Mouse (Mus musculus) liver, adult 2 months (tissue): ENCODE measurements around the gene Add1. TPM values are rescaled to one million over a fixed set of nuclear protein-coding genes. Genes with fewer than 3 reads are reported as not detected.

ENCODE experiments used
- DNase-seq: peaks from one replicate; pipeline ENCODE4 v3.0.0-alpha.2; 2011; ENCODE audit warnings: low read depth, low spot score; ENCODE audit errors: extremely low read depth
- H3K27ac ChIP-seq: fragments of 200-500 bp; replicated peaks from 2 replicates; pipeline ENCODE4 v1.5.1; 2012; ENCODE audit warnings: low read depth, mild to moderate bottlenecking, control low read depth, inconsistent platforms, low read length; ENCODE audit not compliant: insufficient read depth
- H3K27me3 ChIP-seq: fragments of 200-500 bp; 2 replicates; pipeline ENCODE4 v1.6.1; 2012; ENCODE audit warnings: mild to moderate bottlenecking, moderate library complexity, low read length, inconsistent platforms; ENCODE audit not compliant: control insufficient read depth, insufficient read depth
- H3K36me3 ChIP-seq: fragments of 200-500 bp; 2 replicates; pipeline ENCODE4 v1.6.1; 2012; ENCODE audit warnings: low read length, inconsistent platforms; ENCODE audit not compliant: control insufficient read depth, insufficient read depth
- H3K4me1 ChIP-seq: fragments of 200-500 bp; 2 replicates; pipeline ENCODE4 v1.6.1; 2011; ENCODE audit warnings: low read length; ENCODE audit not compliant: control insufficient read depth, insufficient read depth
- H3K4me3 ChIP-seq: fragments of 200-500 bp; 2 replicates; pipeline ENCODE4 v1.5.1; 2011; ENCODE audit warnings: low read depth, mild to moderate bottlenecking, control low read depth, low read length, moderate library complexity; ENCODE audit not compliant: insufficient read depth
- H3K79me2 ChIP-seq: fragments of 200-500 bp; 2 replicates; pipeline ENCODE4 v1.6.1; 2012; ENCODE audit warnings: inconsistent platforms, mild to moderate bottlenecking, low read length, moderate library complexity; ENCODE audit not compliant: control insufficient read depth, insufficient read depth
- H3K9ac ChIP-seq: fragments of 200-500 bp; 2 replicates; pipeline ENCODE4 v1.6.1; 2012; ENCODE audit warnings: low read depth, mild to moderate bottlenecking, control low read depth, inconsistent platforms, low read length
- CTCF ChIP-seq: fragments of 200-500 bp; IDR thresholded peaks from 2 replicates; pipeline ENCODE4 v1.5.1; 2011; ENCODE audit warnings: low read depth, low read length, control low read depth
- POLR2A ChIP-seq: fragments of 200-500 bp; IDR thresholded peaks from 2 replicates; pipeline ENCODE4 v1.6.1; 2011; ENCODE audit warnings: low read length, control low read depth; ENCODE audit not compliant: insufficient read depth; ENCODE audit errors: extremely low read depth
- WGBS: fragments of 180-500 bp; shearing (Covaris S2); methylation state at CpG from one replicate; pipeline ENCODE4 v1.1.7; 2018; 5-methylcytosine and 5-hydroxymethylcytosine counted together
- polyA plus RNA-seq: library from polyadenylated mRNA; depleted of rRNA; stranded (reverse); fragments of >200 nt; gene quantifications from 2 replicates; pipeline ENCODE4 v1.2.3, GENCODE M21; 2012
- total RNA-seq: library from RNA; depleted of rRNA; stranded (reverse); fragments of >200 nt; gene quantifications from 2 replicates; pipeline ENCODE4 v1.2.3, GENCODE M21; 2014

The Add1 gene
- total and polyA plus RNA-seq, 2 experiments, result 30.6 to 39.3 TPM

DNA sequence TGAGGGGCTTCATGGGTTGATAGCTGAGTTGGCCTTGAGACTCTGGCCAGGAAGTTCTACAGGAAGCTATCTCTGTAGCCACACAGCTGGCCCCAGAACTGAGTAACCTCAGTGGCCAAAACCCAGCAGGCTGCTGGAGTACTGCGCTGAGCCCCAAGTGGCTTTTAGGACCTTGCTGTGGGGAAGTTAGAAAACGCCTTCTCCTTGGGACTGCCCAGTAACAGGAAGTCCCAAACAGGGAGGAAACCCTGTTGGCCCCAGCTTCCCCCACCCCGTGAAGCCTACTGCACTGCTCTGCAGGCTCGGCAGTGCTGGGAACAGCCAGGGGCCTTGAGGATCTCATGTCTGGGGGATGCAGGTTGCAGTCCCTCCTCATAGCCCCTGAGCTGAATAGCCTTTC, 30.4 kb upstream of the Add1 start:
- DNase-seq, result peak; percentile 37
- no peak for TF ChIP-seq POLR2A
- no peak for TF ChIP-seq CTCF
- peaks cover 12% of the 10 kb centered on the region; the same call in 1 of the 2 replicates for H3K79me2 ChIP-seq
- 0 out of 2 replicates have a peak, but pooled peaks cover 2% of the 10 kb centered on the region for H3K4me1 ChIP-seq
- peaks cover 2% of the 10 kb centered on the region for H3K36me3 ChIP-seq
- no peak overlapping the region for H3K9ac ChIP-seq
- 68% methylated on average over 4 of the region's 4 CpGs for WGBS
- peak overlapping the region; percentile 7; the same call in 1 of the 2 replicates for H3K4me3 ChIP-seq
- no peaks in the 10 kb centered on the region for H3K27me3 ChIP-seq
- no peak overlapping the region for H3K27ac ChIP-seq

DNA sequence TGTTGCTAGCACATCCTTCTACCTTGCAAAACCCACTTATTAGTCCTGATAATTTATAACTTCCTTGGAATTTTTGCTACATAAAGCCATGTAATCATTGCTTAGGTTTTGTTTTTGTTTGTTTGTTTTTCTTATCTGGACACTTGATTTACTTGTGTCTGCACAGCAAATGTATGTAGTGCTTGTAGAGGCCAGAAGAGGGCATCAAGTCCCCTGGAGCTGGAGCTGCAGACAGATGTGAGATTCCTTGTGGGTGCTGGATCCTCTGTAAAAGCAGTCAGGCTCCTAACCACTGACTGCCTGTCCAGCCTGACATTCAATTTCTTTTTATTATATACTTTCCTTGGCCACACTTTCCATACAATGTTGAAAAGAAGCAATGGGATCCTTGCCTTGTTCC, 26.1 kb upstream of the Add1 start:
- Histone ChIP-seq H3K36me3 (peaks cover 5% of the 10 kb centered on the region), H3K27me3 (no peaks in the 10 kb centered on the region), H3K27ac (no peak overlapping the region), H3K79me2 (peaks cover 3% of the 10 kb centered on the region), H3K4me1 (no peaks in the 10 kb centered on the region), H3K9ac (no peak overlapping the region), H3K4me3 (no peak overlapping the region)
- DNase-seq, result peak; percentile 26
- peak; percentile 60 for TF ChIP-seq CTCF
- TF ChIP-seq POLR2A, result no peak

DNA sequence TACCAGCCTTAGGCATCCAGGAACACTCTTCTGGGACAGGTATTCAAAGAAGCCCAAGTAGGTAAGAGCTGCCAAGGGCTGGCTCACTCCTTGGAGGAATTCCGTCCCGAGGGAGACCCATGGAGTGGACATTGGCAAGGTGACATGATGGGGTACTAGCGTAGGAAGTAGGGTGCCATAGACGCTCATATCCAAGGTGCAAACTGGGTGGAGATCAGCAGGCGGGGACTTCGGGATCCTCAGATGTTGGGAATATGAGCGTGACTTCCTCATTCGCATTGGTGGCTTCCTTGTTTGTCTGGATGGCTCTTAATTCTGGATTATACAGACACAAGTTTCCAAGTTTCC, 24.4 kb upstream of the Add1 start:
- TF ChIP-seq POLR2A (no peak), CTCF (no peak)
- no peaks in the 10 kb centered on the region for H3K27me3 ChIP-seq
- peak overlapping the region; percentile 39; the same call in 1 of the 2 replicates for H3K9ac ChIP-seq
- H3K4me1 ChIP-seq, result no peaks in the 10 kb centered on the region
- no peak for DNase-seq
- peaks cover 13% of the 10 kb centered on the region for H3K36me3 ChIP-seq
- H3K79me2 ChIP-seq, result peaks cover 3% of the 10 kb centered on the region
- peak overlapping the region; percentile 31; the same call in 1 of the 2 replicates for H3K4me3 ChIP-seq
- 73% methylated on average over 8 of the region's 8 CpGs for WGBS
- H3K27ac ChIP-seq, result no peak overlapping the region

DNA sequence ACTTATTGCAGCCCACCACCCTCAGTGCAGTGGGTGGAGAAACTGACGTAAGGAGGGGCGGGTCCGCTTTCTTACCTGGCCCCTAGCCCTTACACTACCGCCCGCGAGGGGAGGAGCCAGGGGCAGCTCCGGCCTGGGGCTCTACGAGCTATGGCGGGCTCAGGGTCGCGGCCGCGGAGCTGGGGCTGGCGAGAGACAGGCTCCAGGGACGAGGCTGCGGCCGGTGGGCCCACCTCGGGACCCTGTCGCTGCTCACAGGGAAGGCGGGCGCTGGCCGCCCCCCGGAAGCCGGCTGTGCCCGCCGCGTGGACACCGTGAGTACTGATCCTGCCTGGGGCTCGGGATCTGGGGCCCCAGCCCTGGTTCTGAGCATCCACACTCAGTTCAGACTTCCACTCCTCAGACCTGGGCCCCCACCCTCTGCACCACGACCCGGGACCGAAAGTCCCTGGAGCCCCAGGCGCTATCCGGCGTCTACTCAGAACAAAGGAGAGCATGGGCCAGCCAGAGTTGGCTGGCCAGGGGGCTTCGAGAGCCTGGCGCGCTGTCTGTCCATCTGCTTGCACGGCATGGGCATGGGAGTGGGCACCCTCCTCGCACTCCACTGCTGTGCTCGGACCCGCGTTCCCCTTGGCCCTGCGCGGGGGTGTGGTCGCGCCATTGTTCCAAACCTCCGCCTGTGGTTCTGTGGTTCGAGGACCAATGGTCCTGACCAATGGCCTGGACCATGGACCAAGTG, 23.8 kb upstream of the Add1 start:
- H3K27ac ChIP-seq, result no peak overlapping the region
- 55% methylated on average over 45 of the region's 49 CpGs for WGBS

DNA sequence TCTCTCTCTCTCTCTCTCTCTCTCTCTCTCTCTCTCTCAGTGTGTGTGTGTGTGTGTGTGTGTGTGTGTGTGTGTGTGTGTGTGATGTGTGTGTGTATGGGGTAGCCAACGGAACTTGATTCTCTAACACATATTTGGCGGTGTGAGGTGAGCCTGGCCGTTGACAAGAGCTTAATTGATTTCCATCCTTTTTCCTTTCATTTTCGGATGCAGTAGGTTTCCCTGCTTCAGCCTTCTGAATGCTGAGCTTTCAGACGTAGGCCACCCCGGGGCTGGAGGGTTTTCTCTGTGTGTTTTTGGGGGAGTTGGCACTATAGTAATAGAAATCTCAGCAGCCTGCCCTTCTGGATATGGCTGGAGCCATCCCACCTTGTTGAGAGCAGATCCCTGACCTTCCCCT, 23.2 kb upstream of the Add1 start:
- Histone ChIP-seq H3K4me1 (no peaks in the 10 kb centered on the region), H3K27ac (no peak overlapping the region), H3K4me3 (no peak overlapping the region), H3K36me3 (peaks cover 14% of the 10 kb centered on the region), H3K9ac (no peak overlapping the region), H3K27me3 (no peaks in the 10 kb centered on the region), H3K79me2 (peaks cover 3% of the 10 kb centered on the region)
- 57% methylated on average over 6 of the region's 6 CpGs for WGBS
- no peak for TF ChIP-seq POLR2A
- TF ChIP-seq CTCF, result no peak
- no peak for DNase-seq

More for the DNA sequence above, 23.8 kb upstream of the Add1 start:
- Histone ChIP-seq H3K36me3 (peaks cover 13% of the 10 kb centered on the region), H3K79me2 (peaks cover 3% of the 10 kb centered on the region), H3K4me3 (peak overlapping the region; percentile 31; the same call in 1 of the 2 replicates), H3K27me3 (no peaks in the 10 kb centered on the region), H3K9ac (peak overlapping the region; percentile 39), H3K4me1 (no peaks in the 10 kb centered on the region)
- TF ChIP-seq POLR2A (no peak), CTCF (no peak)
- DNase-seq, result no peak

DNA sequence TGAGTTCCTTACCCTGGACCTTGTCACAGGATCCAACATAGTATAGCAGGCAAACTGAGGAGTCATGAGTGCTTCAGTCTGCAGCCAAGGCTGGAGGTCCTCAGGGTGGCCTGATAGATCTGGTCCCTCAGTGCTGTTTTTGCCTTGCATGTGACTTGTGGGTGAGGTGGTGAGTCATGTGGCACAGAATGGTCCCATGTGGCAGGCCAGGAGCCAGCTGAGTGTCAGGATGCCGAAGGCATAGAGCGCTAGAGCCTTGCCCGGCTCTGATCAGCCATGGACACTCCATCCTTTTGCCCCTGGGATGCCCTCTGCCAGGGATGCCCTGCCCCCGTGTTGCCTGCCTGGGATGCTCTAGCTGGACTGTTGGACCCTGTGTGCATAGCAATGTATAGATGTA, 21.6 kb upstream of the Add1 start:
- Histone ChIP-seq H3K9ac (no peak overlapping the region), H3K27me3 (no peaks in the 10 kb centered on the region), H3K4me3 (no peak overlapping the region), H3K79me2 (peaks cover 3% of the 10 kb centered on the region), H3K36me3 (peaks cover 22% of the 10 kb centered on the region), H3K4me1 (no peaks in the 10 kb centered on the region), H3K27ac (no peak overlapping the region)
- WGBS, result 76% methylated on average over 4 of the region's 4 CpGs
- no peak for DNase-seq
- TF ChIP-seq POLR2A (no peak), CTCF (no peak)
